Mouse (Mus musculus) layer of hippocampus, postnatal 14 days (tissue): ENCODE data around the gene Itpkc. TPM values are rescaled to one million over a fixed set of nuclear protein-coding genes. Genes with fewer than 3 reads are reported as not detected.
A peak's percentile ranks its signal among the peaks of the same experiment; 100 is the strongest.

Source experiments
- DNase-seq, 2 experiments: peaks; one replicate each; pipeline ENCODE4 v3.0.0; 2021 to 2022; ENCODE audit warnings: low spot score in 2 of 2, mixed read lengths in 1 of 2
- total RNA-seq, 2 experiments: library from RNA; stranded (reverse); gene quantifications; 2 replicates each; pipeline ENCODE4 v1.2.3; 2021

The Itpkc gene
- total RNA-seq, 2 experiments from 2014 or later, result 7.3 to 8.0 TPM

DNA sequence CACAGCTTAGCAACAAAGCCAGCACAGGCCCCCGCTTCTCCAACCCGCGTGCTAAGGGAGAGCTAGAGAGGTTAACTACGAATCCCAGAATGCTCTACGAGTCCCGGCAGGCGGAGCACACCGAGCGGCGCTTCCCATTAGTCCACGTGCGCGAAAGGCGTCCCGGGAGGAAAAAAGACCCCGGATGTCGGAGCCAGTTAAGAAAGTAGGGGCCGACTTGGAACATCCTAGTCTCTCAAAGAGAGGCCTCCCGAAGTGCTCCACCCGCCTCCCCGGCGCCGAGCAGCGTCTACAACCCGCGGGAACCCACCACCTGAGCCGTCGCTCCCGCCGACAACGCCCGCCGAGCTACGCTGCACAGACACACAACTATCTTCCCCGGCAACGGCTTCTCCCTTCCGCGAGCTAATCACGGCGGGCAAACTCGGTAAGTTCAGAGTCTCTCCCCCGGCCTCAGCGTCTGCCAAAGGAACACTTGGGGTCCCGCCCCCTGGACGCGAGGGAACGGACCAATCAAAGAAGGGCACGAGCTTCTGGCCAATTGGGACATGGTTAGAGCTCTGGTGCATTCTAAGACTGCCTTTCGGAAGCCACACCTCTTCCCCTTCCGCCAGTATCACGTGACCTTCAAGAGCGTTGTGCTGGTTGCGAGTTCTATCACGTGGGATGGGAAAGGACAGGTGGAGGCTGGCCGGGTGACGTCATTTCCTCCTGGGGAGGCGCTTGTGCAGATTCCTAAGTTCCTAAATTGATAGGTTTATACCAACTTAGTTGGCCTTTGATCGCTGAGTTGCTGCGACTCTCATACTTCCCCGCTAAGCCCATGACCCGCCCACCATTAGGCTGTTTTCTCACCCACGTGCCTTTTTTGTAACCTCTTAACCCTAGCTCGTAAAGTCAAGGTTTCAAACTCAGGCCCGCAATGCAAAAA lies 32.5 kb downstream of the Itpkc start, which contains the start of the genes BC024978 and Snrpa:
Gene BC024978 (plus strand): TSS at position 101 of the 931 bp plus-strand sequence.
Gene Snrpa (minus strand): TSS at position 591 of the 931 bp plus-strand sequence.
- DNase-seq, result peak; percentile 95 to 99

DNA sequence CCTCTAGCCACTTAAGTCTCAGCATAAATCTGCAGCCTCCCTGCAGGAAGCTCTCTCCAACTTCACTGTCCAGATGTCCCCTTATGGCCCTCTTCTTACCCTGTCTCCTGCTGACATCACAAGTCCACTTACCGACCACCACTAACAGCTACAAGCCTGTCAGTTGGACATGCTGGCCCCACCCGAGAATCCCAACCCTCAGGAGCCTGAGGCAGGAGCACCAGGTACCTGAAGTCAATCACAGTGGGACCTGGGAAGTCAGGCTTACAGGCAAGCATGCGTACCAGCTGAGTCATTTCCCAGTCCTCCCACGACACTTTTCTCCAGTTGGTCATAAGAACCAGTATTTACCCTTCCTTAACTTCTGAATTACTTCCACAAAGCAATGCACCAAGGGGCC lies 34.7 kb downstream of the Itpkc start:
- DNase-seq, result no peak

DNA sequence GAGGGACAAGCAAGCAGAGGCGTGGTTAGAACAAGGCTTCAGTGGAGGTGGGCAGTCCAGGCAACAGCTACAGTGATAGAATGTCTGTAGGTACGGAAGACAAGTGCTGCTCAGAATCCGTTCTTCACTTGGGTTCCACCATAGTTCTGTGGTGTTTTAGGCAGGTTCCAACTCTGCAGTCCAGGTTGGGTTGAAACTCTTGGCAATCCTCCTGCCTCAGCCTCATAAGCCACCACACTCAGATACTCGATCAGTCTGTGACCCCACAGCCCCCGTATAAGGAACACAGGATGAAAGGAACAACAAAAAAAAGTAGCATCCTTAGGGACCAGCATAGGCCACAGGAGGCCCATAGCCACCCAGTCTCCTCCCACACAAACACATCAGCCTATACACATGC lies 36.0 kb downstream of the Itpkc start:
- DNase-seq, result no peak

DNA sequence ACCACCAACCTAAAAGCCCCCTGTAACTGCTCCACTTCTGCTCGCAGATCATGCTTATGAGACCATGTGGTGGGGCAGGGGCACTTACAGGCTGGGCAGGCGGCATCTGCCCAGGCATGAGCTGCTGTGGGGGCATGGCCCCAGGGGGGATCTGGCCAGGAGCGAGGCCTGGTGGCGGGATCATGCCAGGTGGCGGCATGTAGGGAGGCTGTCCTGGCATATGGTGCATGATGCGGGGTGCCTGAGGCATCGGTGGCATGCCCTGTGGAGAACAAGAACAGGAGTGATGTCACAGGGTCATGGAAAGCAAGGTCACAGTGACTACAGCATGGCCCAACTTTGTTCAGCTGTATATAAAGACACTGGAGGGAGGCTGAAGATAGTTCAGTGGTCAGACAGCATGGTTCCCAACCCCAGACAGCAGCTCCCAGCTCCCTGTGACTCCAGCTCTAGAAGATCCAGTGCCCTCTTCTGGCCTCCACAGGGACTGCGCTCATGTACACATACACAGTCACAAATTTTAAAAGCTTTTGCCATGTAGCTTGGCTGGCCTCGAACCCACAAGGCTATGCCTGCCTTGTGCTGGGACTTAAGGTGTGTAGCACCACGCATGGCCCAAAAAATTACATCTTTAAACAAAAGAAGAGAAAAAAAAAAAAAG lies 39.1 kb downstream of the Itpkc start:
- no peak for DNase-seq

DNA sequence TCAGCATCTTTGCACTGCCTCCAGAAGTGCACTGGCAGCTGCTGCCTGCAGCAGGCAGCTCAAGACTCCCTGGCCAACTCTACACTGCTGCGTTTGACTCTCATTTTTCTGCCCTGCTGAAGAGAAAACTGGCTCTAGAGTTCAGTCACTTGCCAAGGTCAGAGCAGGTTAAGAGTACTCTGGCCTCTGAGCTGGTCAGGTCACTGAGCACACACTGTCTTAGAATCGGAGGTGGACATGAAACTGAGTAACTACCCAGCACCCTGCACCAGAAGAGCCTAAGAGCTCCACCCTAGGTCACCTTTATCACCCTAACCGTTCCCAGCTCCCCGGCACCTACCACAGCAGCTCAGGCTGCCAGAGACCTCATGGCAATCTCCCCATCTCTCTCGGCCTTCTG lies 42.5 kb downstream of the Itpkc start:
- DNase-seq, result no peak

DNA sequence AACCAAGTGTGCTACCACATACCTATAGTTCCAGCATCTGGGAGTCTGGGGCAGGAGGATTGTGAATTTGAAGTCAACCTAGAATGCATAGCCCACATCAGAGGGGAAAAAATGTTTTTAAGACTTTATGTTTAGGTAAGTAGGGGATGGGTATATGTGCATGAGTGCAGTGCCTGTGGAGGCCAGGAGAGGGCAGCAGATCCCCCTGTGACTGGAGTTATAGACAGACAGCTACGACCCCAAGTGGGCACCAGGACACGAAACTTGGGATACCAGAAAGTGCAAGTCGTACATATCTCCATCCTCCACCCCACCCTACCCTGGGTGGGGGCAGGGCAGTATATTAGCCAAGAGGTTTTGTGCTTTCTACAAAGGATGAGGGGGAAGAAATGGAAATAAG lies 43.5 kb downstream of the Itpkc start:
- DNase-seq, result no peak

DNA sequence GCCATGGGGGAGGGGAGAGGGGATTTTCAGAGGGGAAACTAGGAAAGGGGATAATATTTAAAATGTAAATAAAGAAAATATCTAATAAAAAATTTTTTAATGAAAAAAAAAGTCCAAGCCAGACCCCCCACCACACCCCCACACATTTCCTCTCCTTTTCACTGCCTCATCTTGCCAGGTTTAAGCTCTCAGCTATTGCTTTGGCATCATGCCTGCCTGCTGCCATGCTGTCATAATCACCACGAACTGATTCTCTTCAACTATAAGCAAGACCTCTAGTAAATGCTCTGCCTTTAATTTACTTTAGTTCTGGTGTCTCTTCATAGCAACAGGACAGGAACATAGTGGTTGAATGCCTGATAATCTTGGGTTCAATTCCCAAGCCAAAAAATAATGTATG lies 46.0 kb downstream of the Itpkc start:
- DNase-seq, result no peak

DNA sequence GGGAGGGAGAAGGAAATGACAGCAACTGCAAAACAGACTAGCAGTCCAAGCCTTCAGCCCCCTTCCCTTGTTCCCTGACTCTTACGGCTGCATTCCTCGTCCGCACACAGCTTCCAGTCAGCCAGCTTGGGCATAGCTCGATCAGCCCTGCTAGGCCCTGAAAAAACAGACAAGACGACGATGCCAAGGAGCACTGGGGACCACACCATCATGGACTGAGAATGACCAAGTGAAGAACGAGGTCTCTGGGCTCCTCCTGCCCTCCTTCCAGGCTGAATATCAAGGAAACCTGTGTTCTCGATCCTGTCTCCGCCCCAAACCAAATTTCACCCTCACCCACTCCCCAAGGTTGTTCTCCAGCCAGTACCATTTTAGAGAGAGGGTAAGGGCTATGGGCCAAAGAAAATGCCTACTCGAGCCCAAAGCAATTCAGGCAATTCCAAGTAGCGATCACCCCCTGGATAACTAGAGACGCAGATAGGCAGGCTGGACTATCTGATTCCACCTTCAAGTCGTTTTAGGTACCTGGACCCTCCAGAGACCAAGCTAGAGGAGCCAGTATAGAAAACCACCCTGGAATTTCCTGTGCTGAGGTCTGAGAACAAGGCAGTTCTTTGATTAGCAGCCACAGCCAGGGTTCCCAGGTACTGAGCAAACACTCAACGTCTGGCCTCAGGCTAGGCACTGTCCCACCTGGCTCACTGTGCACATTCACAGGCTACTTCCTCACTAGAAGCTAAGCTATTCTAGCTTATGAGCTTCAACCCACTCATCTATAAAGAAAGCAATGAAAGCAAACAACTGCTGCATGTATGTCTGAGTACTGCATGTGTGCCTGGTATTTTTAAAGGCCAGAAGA lies 47.4 kb downstream of the Itpkc start, which contains the start of the genes Gm21983 and Mia:
Gene Gm21983 (minus strand): TSS at position 250 of the 859 bp plus-strand sequence.
Gene Mia (minus strand): TSS at position 321 of the 859 bp plus-strand sequence.
- DNase-seq, result no peak

DNA sequence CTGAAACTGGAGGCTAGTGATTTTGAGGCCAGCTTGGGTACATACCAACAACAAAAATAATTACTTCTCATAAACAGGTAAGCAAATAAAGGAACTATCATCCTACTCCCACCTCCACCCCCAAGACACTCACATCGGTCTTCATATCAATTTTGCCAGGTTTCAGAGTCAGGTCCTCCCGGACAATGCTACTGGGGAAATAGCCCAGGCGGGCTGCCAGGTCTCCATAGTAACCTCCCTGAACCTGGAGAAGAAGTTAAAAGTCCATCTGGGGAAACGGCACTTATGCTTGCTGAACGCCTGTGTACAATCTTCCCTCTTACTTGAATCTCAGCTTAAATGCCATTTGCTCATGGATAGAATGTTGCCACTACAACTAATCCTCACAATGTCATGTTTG lies 48.4 kb downstream of the Itpkc start:
- DNase-seq, result no peak

DNA sequence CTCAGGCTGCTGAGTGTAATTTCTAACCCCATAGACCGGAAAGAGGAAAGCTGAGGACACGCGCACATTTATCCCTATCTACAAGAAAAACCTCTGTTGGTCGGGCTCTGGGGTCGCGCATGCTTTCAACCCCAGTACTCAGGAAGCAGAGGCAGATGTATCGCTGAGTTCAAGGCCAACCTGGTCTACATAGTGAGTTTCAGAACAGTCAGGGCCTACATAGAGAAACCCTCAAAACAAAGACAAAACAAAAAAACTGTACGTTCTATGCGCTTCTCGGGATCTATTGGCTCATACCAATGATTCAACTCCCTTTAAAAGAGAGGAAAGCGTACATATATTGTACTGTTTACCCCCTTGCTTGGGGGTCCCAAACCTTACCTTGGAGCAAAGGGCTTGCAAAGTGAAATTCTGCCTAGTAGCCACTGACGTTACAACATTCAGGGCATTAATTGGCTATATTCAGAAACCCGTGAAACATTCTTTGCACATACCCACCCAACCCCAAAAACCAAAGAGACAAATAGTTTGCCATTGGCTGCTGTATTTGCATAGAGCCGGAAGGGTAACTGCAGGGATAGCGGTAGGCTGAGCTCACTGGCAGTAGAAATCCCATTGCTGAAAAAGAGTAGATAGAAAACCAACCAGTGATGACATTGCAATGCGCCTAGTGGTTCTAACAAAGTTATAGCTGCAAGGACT lies 49.1 kb downstream of the Itpkc start:
- no peak for DNase-seq

DNA sequence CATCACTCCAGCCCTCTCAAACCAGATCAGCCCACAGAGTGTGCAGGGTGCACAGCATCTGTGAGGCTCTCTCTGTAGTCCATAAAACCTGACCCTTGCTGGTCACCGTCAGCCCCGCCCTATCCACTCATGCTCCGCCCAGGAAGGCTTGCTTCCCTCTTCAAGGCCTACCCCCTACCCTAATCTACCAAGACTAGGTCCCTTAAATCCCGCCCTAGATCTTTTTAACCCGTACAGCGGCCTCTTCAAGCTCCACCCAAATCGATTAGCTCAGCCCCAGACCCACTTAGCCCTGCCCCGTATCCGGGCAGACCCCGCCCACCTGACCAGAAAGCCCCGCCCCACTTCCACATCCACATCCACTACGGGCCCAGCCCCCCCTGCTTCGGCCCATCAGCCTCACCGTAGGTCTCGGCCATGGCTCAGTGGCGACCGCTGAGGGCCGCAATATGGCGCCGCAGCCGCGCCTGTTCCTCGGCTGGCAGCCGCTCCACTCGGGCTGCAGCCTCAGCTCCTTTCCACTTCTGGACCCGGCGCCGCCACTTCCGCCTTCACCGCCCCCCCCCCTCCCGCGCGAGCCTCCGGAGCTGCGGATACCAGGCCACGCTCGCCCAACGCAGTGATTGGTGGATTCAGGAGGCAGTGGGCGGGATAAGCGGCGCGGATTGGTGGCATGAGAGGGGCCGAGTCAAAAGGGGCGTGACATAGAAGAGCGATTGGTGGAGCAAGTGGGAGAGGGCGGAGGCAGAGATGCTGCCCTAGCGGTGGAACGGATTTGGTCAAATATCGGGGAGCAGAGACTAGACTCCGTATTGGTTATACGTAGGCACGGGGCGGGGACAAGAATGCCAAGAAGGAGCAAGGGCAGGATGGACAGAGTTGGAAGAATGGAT lies 49.9 kb downstream of the Itpkc start, which contains the start of gene Rab4b:
Gene Rab4b (minus strand): TSS at position 573 of the 893 bp plus-strand sequence.
- DNase-seq, result peak; percentile 100

DNA sequence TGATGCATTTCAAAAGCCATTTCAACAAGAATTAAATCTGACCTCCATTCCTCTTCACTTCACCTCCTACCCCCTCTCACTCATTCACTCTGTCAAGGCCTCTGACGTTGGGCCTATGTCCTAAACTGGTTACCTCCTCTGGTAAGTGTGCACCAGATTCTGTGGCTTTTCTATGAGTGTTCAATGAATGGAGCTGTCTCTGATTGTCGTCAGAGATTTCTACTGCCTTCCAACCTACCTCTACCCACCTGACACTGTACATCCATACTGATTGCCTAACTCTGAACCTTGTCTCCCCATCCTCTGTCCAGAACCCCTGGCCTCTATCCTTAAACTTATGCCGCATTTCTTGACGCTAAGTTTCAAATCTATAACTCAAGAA lies 50.5 kb downstream of the Itpkc start:
- DNase-seq, result no peak

DNA sequence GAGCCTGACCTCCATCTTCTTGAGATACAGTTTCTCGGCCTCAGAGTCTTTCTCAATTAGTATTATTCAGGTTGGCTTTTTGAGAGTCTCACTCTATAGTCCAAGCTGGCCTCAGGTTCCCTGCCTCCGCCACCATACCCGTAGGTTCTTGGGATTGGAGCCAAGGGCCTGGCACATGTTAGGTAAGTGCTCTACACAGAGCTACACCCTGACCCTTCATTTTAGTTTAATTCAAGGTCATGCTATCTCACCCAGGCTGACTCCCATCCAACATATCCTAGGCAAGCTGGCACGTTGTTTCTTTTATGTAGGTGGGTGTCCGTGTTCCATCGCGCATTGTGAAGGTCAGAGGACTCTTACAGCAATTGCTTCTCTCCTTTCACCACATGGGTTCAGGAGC lies 53.6 kb downstream of the Itpkc start:
- DNase-seq, result no peak

DNA sequence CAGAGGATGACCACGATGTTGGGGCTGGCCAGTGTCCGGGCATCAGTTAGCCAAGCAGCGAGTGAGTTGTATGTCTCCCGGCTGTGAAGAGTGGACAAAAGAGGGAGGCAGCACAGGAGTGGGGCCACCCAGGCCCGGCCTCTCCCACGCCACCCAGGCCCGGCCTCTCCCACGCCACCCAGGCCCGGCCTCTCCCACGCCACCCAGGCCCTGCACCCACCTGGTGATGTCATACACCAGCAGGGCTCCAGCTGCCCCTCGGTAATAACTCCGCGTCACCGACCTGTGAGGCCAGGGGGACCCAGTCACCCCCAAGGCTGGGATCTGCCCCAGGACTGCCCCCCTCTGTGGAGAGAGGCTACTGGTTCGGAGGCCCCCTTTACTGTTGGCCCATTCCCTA lies 54.0 kb downstream of the Itpkc start:
- no peak for DNase-seq

DNA sequence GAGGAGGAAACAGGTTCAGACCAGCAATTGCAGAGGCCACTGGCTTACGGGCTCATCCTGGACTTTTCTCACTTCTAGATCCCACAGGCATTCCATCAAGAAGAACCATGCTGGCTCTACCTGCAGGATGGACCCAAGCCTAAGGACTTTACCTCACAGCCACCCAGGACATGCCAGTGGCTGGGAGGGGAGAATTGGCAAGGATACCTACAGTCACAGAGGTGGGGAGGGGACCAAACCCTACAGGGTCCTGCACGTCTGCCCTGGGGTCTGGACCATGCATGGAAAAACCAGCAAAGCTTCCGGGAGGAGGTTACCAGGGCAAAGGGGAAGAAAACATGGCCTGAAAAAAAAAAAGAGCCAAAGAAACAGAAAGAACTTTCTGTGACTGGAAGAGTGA lies 57.5 kb downstream of the Itpkc start:
- no peak for DNase-seq

DNA sequence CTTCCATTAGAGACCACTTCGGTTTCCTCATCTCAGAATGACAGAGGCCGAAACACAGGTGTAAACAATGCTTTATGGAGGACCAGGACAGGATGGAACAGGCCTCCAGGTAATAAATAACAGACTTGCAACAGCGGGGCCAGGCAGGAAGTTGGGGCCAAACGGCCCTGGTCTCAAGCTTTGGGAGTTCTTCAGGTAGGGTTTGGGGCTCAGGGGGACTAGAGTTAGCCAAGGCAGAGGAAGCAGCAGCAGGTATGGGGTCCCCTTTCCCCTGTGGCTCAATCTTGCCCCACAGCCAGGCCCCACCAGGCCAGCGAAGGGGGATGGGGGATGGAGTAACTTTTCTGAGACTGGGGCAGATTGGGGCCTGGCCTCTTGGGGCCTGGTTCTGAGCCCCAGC lies 60.1 kb downstream of the Itpkc start:
- no peak for DNase-seq

DNA sequence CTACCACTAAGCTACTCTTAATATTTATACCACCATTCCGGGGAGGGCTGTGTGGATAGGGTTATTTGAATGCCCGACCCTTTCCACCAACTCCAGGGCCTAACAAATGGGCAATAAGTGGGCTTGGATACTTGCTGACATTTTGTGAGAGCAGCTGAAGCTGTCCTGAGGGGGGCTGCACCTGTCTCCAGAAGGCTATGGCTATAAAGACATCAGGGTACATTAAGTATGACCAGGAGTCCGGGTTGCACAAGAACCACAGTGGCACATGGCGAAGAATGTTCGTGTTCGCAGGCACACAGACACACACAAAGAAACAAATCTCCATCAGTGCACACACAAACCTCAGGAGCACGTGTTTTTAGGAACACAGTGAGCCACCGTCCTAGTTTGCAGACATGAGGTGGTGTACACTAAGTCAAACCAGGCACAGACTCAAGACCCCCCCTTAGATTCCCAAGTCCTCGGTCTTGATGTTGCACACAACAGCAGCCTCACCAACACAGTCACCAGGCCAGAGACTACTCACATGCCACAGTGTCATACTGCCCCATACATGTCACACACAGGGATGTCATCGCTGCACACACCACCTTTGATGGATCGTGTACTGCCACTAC lies 60.9 kb downstream of the Itpkc start:
- no peak for DNase-seq

DNA sequence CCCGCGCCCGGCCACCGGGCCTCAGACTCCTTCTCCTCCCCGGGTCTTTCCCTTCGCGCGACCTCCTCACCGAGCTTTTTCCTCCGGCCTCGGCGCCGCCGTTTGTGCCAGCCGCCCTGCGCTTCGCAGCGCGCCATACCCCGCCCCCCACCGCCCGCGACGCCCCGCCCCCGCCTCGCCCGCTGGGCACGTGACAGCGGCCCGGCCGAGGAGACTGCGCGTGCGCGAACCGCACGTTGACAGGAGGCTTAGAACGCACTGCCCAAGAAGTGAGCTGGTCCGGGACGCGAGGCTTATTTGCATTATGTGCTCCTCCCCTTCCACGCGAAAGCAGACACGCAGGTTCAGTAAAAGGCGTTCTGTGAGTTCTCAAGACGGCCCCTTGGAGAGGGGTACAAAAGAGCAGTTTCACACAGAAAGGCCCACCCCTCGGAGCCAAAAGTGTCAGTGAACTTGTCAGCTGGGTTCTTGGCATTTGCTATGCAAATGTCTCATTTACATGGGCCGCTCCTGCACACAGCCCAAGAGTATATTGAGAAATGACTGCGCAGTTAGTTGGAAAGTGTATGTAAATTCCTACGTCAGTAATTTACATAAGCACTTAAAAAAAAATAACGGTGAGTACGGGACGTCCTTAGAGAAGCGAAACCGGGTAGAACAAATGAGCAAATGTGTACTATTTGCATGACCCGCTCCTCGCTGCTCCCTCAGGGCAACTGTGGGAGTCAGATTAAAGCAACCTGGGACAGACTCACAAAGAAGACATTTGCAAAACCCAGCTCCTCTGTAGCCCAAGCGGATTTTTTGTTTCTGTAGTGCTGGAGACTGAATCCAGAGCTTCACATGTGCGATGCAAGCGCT lies 61.6 kb downstream of the Itpkc start, which contains the start of gene Egln2:
Gene Egln2 (minus strand): TSS at position 189 of the 861 bp plus-strand sequence.
- DNase-seq, result peak; percentile 93 to 96
